Mouse (Mus musculus) cerebellum, adult 2 months (tissue): Measurements from ENCODE around the gene Terf2.

ENCODE experiments used
- CTCF ChIP-seq: fragments of 200-500 bp; IDR thresholded peaks from 2 replicates; pipeline ENCODE4 v1.5.1; 2011; ENCODE audit warnings: low read depth, mild to moderate bottlenecking, control low read depth, low read length, moderate library complexity, borderline replicate concordance; ENCODE audit not compliant: insufficient read depth
- POLR2A ChIP-seq: fragments of 200-500 bp; IDR thresholded peaks from 2 replicates; pipeline ENCODE4 v1.6.1; 2011; ENCODE audit warnings: low read length, control low read depth, borderline replicate concordance; ENCODE audit not compliant: insufficient read depth

GRCm38 (mm10) chr8:107085358-107085757 lies 11.0 kb downstream of the Terf2 start:
- TF ChIP-seq POLR2A (no peak), CTCF (peak; percentile 30; the same call in 1 of the 2 replicates)
